Mouse (Mus musculus) neural tube, postnatal 0 days (tissue): ENCODE measurements around the gene Them7. TPM values are rescaled to one million over a fixed set of nuclear protein-coding genes. Genes with fewer than 3 reads are reported as not detected.

Experiments
- polyA plus RNA-seq: library from polyadenylated mRNA; unstranded; fragments of >200 nt; fragmentation: Nextera tagmentation; extraction: Ambion mirVana; gene quantifications from 2 replicates; pipeline ENCODE4 v1.2.1, GENCODE M21; 2015

The Them7 gene
- 0.23 TPM in 1 of 2 replicates, not detected in the other for polyA plus RNA-seq

DNA sequence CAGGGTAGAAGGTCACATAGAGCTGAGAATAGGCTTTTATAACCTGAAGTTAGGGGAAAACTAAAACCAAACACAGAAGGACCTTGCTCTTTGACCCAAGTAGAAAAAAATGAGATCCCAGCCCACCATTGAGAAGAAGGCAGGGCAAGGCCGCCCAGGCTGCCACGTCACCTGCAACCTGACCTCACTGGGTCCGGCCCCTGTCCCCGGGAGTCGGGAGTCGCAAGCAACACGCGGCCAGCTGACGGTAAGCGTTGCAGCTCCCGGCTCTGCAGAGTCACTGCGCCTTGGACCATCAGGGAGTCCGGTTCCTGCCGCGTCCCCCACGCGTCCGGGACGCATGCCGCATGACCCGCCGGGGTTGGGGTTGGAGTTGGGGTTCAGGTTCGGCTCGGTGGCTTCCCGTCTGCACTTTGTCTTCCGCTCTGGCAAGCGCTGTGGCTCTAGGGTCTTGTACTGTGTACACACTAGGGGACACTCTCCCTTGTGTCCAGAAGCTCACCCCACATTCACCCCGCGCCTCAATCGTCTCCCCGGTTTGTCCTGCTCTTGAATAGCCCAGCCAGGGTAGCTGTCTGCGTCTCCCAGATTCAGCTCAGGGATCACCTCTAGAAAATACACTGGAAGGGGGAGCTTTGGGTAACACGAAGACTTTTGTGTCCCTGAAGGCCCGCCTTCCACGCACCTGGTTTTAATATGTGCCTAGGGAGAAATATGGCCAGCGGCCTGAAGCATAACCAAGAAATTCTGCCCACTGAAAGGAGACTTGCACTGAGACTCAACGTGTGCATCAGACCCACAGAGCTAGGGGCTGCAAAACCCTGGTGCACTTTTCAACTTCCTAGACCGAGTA, at the start of gene Them7:
Gene Them7, plus strand, starts transcription at position 187 of the 853 bp plus-strand sequence.

DNA sequence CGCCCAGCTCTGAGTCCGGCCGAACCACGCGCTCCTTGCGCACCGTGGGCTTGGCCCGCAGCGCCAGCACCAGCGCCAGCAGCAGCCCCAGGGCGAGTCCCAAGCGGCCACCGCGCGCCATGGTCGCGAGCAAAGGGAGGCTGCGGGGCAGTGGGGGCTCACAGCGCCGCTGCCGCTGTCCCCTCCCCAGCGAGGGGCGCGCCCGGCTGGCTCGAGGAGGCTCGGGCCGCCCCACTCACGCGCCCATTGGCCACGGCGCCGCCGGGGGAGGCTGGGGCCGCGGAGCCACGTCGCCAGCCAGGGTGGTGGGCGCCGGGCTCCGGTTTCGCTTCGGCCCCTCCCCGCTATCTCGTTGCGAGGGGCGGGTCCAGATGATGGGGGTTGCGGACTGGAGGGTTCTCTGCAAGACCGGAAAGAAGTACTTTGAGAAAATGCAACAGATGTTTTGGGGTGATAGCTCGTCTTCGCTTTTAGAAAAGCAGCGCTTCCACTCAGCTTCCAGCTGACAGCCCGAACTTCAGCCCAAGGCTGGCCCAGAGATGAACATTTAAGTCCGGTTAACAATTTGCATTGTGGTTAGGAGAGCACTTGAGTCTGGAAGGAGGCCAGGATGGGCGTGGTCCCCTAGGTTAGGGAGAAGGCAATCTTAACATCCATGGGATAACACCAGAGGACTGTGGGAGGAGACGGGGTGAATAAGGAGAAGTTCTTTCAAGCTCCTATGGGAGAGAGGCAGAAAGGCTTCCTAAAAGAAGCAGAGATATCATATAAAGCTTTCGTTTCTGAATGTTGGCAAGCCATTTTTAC, 175.2 kb downstream of the Them7 start, which contains the start of gene Rcn1:
Gene Rcn1, minus strand, starts transcription at position 235 of the 807 bp plus-strand sequence.

Other genes starting within 250 kb of the Them7 start
- gene Eif3m, start 207.2 kb upstream of the Them7 start, polyA plus RNA-seq: 181 and 200 TPM in 2 replicates
- gene Gm11060, start 132.3 kb upstream of the Them7 start, polyA plus RNA-seq: not detected in 2 replicates
- gene Wt1, start 97.8 kb upstream of the Them7 start, polyA plus RNA-seq: 0.85 and 1.2 TPM in 2 replicates
- 61.9 and 63.8 TPM in 2 replicates for gene Rcn1, start 175.0 kb downstream of the Them7 start, polyA plus RNA-seq